Mouse (Mus musculus) WW6 (cell line): ENCODE measurements around the gene Dnajb2.
"Not testable (repeated sequence)": the region's sequence is repeated elsewhere in the genome, so short reads cannot be mapped to it uniquely, and the experiment has no call there.

Experiments used
- DNase-seq: peaks from one replicate; pipeline ENCODE4 v3.0.0-alpha.2; 2013; ENCODE audit warnings: low read depth, low spot score

Dnajb2 gene

GRCm38 (mm10) chr1:75218227-75219001 is 17.8 kb upstream of the Dnajb2 start:
- no peak for DNase-seq

GRCm38 (mm10) chr1:75219078-75219477 is 17.1 kb upstream of the Dnajb2 start:
- peak; percentile 86 for DNase-seq

GRCm38 (mm10) chr1:75219531-75219930 is 16.7 kb upstream of the Dnajb2 start, which contains the start of gene Tuba4a:
Gene Tuba4a, minus strand, starts transcription at chr1:75219865.
- DNase-seq: no peak

GRCm38 (mm10) chr1:75221538-75221937 is 14.7 kb upstream of the Dnajb2 start:
- no peak for DNase-seq

- DNase-seq: no peak
These were observed 13.3 kb upstream of the Dnajb2 start for GRCm38 (mm10) chr1:75222926-75223325.

- DNase-seq: no peak
These were observed 12.7 kb upstream of the Dnajb2 start for GRCm38 (mm10) chr1:75223532-75223931.

- no peak for DNase-seq
These were observed 10.7 kb upstream of the Dnajb2 start for GRCm38 (mm10) chr1:75225473-75225872.

GRCm38 (mm10) chr1:75226138-75226537 is 10.1 kb upstream of the Dnajb2 start:
- DNase-seq: no peak

GRCm38 (mm10) chr1:75227653-75228052 is 8.6 kb upstream of the Dnajb2 start:
- DNase-seq: no peak

GRCm38 (mm10) chr1:75229158-75229557 is 7.0 kb upstream of the Dnajb2 start:
- no peak for DNase-seq

GRCm38 (mm10) chr1:75230335-75230994 is 5.7 kb upstream of the Dnajb2 start:
- no peak for DNase-seq

GRCm38 (mm10) chr1:75231224-75231623 is 5.0 kb upstream of the Dnajb2 start:
- DNase-seq: no peak

GRCm38 (mm10) chr1:75231664-75232152 is 4.5 kb upstream of the Dnajb2 start, which contains the start of gene A630095N17Rik:
Gene A630095N17Rik, minus strand, starts transcription at chr1:75232102.
- no peak for DNase-seq

- DNase-seq: not testable (repeated sequence)
These were observed 3.7 kb upstream of the Dnajb2 start for GRCm38 (mm10) chr1:75232489-75232888.

- DNase-seq: no peak
These were observed 1.6 kb upstream of the Dnajb2 start for GRCm38 (mm10) chr1:75234606-75235005.

- DNase-seq: no peak
These were observed 3.4 kb downstream of the Dnajb2 start for GRCm38 (mm10) chr1:75239591-75239990.

GRCm38 (mm10) chr1:75243411-75243810 is 7.2 kb downstream of the Dnajb2 start:
- DNase-seq: no peak

- DNase-seq: no peak
These were observed 8.1 kb downstream of the Dnajb2 start for GRCm38 (mm10) chr1:75244175-75244826.

GRCm38 (mm10) chr1:75244836-75245235 is 8.6 kb downstream of the Dnajb2 start:
- DNase-seq: no peak

- DNase-seq: no peak
These were observed 11.1 kb downstream of the Dnajb2 start for GRCm38 (mm10) chr1:75247071-75247930.

GRCm38 (mm10) chr1:75248041-75248772 is 12.0 kb downstream of the Dnajb2 start:
- DNase-seq: no peak
